Mouse (Mus musculus) E14TG2a.4 (cell line): Measurements from ENCODE around the gene Mtif2.

Experiments
- CTCF ChIP-seq: conservative IDR thresholded peaks from 2 replicates; pipeline ENCODE4 v1.5.1; 2014; ENCODE audit warnings: low read length
- NANOG ChIP-seq: IDR thresholded peaks from 2 replicates; pipeline ENCODE4 v1.6.1; 2014; ENCODE audit warnings: borderline replicate concordance, low read length, mixed read lengths

DNA sequence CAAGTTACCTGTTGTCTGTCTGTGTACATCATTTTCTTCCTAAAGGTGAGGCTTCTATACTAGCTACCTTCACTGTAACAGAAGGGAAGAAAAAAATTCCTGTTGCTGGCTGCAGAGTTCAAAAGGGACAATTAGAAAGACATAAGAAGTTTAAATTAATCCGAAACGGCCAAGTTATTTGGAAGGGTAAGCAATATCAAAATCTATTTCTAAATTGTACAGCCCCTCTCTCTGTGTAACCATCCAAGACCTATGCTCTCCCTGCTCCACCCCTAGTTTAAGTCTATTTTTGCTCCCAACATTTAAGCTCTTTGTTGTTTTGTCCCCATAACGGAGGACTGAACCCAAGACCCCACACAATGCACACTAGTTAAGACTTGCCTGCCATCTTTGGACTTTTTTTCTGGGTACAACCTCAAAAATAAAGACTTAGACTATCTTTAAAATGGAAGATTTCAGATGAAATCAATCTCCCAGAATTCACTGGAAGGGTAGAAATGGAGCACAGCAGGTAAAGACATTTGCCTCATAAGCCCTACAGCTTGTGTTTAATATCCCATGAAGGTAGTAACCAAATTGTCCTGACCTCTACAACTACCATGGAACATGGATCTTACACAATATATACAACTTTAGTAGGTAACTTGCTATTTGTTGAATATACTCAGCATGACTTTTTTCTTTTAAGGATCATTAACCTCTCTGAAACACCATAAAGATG lies 18.2 kb downstream of the Mtif2 start:
- TF ChIP-seq CTCF (no peak), NANOG (no peak)
